Mouse (Mus musculus) hindbrain, embryonic 14.5 days (tissue): ENCODE measurements around the gene Inafm1. TPM values are rescaled to one million over a fixed set of nuclear protein-coding genes. Genes with fewer than 3 reads are reported as not detected.
"Not testable (repeated sequence)": the region's sequence is repeated elsewhere in the genome, so short reads cannot be mapped to it uniquely, and the experiment has no call there.

Experiments
- ATAC-seq: fragments of 200-750 bp; cut with Nextera tagmentation; 2 replicates; pipeline ENCODE4 v1.8.0; 2017; ENCODE audit warnings: moderate number of reproducible peaks, mild to moderate bottlenecking, moderate TSS enrichment, moderate library complexity; ENCODE audit not compliant: low FRiP score
- DNase-seq: peaks from one replicate; pipeline ENCODE4 v3.0.0-alpha.2; 2015; ENCODE audit warnings: low spot score
- H3K27ac ChIP-seq: fragments of 300-500 bp; sonication (generic); 2 replicates; pipeline ENCODE4 v1.5.1; 2014; ENCODE audit warnings: mild to moderate bottlenecking, moderate library complexity
- H3K27me3 ChIP-seq: fragments of 300-500 bp; sonication (generic); 2 replicates; pipeline ENCODE4 v1.6.1; 2014; ENCODE audit warnings: mild to moderate bottlenecking, low read length, mixed read lengths; ENCODE audit not compliant: control insufficient read depth, insufficient read depth
- H3K36me3 ChIP-seq: fragments of 300-500 bp; sonication (generic); replicated peaks from 2 replicates; pipeline ENCODE4 v1.6.1; 2014; ENCODE audit not compliant: control insufficient read depth, insufficient read depth
- H3K4me1 ChIP-seq: fragments of 300-500 bp; sonication (generic); replicated peaks from 2 replicates; pipeline ENCODE4 v1.6.1; 2014; ENCODE audit warnings: antibody characterized with exemption, low read length, mixed read lengths; ENCODE audit not compliant: control insufficient read depth, insufficient read depth
- H3K4me2 ChIP-seq: fragments of 300-500 bp; sonication (generic); replicated peaks from 2 replicates; pipeline ENCODE4 v1.6.1; 2014; ENCODE audit warnings: mild to moderate bottlenecking, moderate library complexity
- H3K4me3 ChIP-seq: fragments of 300-500 bp; sonication (generic); replicated peaks from 2 replicates; pipeline ENCODE4 v1.5.1; 2014; ENCODE audit warnings: mild to moderate bottlenecking, low read length
- H3K9ac ChIP-seq: fragments of 300-500 bp; sonication (generic); 2 replicates; pipeline ENCODE4 v1.6.1; 2014
- H3K9me3 ChIP-seq: fragments of 300-500 bp; sonication (generic); 2 replicates; pipeline ENCODE4 v1.6.1; 2016; ENCODE audit warnings: low read length; ENCODE audit not compliant: control insufficient read depth
- WGBS: fragments of 180-500 bp; shearing (Covaris S2); extraction: QIAGEN DNeasy Blood & Tissue Kit; methylation state at CpG from one replicate; pipeline ENCODE4 v1.1.7; 2014; 5-methylcytosine and 5-hydroxymethylcytosine counted together
- polyA plus RNA-seq: library from polyadenylated mRNA; unstranded; fragments of >200 nt; fragmentation: Nextera tagmentation; extraction: Ambion mirVana; gene quantifications from 2 replicates; pipeline ENCODE4 v1.2.1, GENCODE M21; 2014

Inafm1 gene
- polyA plus RNA-seq, 1 experiment from 2014 or later = 51.3 TPM

DNA sequence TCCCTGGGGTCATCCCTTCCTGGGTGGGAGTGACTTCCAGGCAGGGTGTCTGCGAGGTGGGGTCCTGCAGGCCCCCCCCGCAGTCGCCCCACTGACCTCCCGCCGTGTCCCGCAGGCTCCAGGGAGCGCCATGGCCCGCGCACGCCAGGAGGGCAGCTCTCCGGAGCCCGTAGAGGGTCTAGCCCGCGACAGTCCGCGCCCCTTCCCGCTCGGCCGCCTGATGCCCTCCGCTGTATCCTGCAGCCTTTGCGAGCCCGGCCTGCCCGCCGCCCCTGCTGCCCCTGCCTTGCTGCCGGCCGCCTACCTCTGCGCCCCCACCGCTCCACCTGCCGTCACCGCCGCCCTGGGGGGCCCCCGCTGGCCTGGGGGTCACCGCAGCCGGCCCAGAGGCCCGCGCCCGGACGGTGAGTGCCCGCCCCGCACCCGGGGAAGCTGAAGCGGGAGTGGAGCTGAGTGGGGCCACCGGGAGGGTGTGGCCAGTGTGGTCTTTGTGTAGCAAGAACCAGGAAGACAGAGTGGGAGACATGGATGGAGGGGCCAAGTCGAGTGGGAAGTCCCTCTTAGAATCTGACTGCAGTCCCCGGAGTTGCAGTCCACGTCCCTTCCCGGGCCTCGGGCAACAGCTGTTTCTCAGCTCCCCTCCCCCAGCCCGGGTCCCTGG lies 38.7 kb upstream of the Inafm1 start:
- Histone ChIP-seq H3K4me1 (peaks cover 25% of the 10 kb centered on the region), H3K9me3 (no peaks in the 10 kb centered on the region), H3K9ac (peak overlapping the region; percentile 86), H3K4me3 (peak overlapping the region; percentile 63), H3K27ac (peak overlapping the region; percentile 76), H3K27me3 (no peaks in the 10 kb centered on the region), H3K4me2 (peak overlapping the region; percentile 94), H3K36me3 (peaks cover 2% of the 10 kb centered on the region; the same call in 1 of the 2 replicates)
- ATAC-seq = no peak
- DNase-seq = peak; percentile 29
- under 1% methylated on average over 44 of the region's 49 CpGs for WGBS

DNA sequence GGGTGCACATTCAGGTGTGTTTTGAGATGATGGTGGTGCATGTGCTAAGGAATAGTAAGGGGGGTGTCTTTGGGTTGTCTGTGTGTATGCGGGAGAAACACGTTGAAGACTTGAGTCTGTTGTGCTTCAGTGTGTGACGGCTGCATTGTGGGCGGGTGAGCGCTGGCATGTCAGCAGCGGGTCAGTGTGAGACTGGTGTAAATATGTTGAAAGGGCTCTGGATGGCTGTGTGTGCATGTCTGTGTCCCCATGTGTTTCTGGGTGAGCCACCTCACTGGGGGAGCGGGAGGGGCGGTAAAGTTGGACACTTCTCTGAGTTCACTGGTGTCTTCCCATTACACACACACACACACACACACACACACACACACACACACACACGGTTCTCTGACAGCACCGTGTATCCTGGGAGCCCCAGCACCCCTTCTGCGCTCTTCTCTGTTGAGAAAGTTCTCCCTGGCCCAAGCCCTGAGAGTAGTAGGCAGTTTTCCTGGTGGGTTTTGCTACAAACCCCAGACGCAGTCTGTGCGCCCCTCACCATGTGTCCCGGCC lies 38.1 kb upstream of the Inafm1 start:
- 0% methylated on average over 14 of the region's 14 CpGs for WGBS
- ATAC-seq = no peak
- peak; percentile 42 for DNase-seq

DNA sequence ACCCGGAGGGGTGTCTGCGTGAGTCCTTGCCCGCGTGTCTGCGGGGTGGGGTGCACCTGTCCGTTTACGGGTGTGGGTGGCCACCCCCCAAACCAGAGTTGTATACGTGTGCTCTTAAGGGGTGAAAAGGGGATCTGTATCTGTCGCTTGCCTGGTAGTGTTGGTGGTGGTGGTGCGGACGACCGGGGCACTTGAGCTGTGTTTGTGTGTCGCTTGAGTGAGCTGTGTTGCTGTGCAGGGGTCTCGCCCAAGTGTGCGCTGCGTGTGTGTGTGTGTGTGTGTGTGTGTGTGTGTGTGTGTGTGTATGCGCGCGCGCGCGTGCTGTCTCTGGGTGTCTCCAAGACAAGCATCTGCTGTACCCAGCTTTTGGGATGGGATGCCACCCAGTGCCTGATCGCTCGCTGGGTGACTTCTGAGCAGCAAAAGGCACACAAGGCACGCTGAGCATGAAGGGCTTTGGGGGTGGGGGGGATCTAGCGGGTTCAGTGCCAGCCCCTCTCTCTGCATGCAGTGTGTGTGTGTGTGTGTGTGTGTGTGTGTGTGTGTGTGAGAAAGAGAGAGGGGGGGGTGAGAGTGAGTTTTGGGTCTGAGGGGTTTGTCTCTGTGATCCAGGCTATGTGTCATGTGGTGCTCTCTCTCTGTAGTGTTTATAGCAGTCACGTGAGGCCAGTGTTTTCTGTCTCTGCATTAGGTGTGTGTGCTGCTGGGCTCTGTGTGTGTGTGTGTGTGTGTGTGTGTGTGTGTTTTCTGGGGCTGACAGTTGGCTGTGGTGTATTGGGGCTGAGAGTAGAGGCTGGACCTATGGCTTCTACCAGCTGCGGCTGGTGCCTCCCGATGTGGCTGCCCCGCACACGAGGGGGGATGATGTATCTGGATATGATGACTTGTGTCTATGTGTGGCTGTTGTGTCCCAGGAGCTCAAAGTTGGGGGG lies 37.4 kb upstream of the Inafm1 start:
- peak overlapping the region; percentile 94 for H3K4me2 ChIP-seq
- WGBS = 2% methylated on average over 31 of the region's 31 CpGs
- peak overlapping the region; percentile 51 for H3K27ac ChIP-seq
- H3K9me3 ChIP-seq = no peaks in the 10 kb centered on the region
- H3K4me1 ChIP-seq = peaks cover 25% of the 10 kb centered on the region
- peak; percentile 12; the same call in 1 of the 2 replicates for ATAC-seq
- peak; percentile 54 for DNase-seq
- H3K27me3 ChIP-seq = no peaks in the 10 kb centered on the region
- H3K4me3 ChIP-seq = peak overlapping the region; percentile 63
- H3K36me3 ChIP-seq = no peaks in the 10 kb centered on the region
- H3K9ac ChIP-seq = peak overlapping the region; percentile 86

More for the DNA sequence above, 38.1 kb upstream of the Inafm1 start:
- no peaks in the 10 kb centered on the region for H3K27me3 ChIP-seq
- peak overlapping the region; percentile 86 for H3K9ac ChIP-seq
- peak overlapping the region; percentile 63 for H3K4me3 ChIP-seq
- peaks cover 25% of the 10 kb centered on the region for H3K4me1 ChIP-seq
- no peaks in the 10 kb centered on the region for H3K36me3 ChIP-seq
- peak overlapping the region; percentile 94 for H3K4me2 ChIP-seq
- no peaks in the 10 kb centered on the region for H3K9me3 ChIP-seq
- H3K27ac ChIP-seq = peak overlapping the region; percentile 76

DNA sequence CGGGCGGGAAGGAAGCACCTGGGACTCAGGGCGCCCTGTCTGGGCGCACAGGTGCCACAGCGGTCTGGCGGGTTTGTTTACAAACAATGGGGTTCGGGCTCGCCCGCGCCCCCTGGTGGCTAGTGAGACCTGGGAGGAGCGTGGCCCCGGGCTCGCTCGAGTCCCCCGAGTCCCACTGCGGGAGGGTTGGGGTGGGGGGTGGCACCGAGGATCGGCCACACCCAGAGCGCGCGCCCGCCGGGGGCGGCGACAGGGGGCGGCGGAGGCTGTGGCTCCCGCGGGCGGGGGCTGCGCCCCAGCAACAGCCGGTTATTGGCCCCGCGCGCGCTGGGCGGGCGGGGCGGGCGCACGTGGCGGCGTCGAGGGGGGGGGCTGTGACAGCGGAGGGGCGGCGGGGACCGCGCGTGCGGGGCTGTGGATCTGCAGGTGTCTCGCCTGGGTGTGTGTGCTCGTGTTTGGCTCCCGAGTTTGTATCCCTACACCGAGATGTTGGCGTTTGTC lies 36.7 kb upstream of the Inafm1 start:
- Histone ChIP-seq H3K36me3 (no peaks in the 10 kb centered on the region), H3K27ac (0 out of 2 replicates have a peak overlapping the region, but pooled peaks have one; percentile 51), H3K9me3 (no peaks in the 10 kb centered on the region), H3K4me3 (peak overlapping the region; percentile 63), H3K27me3 (no peaks in the 10 kb centered on the region), H3K4me1 (peaks cover 25% of the 10 kb centered on the region), H3K9ac (peak overlapping the region; percentile 53), H3K4me2 (peak overlapping the region; percentile 94)
- peak; percentile 5; the same call in 1 of the 2 replicates for ATAC-seq
- under 1% methylated on average over 20 of the region's 56 CpGs for WGBS
- DNase-seq = peak; percentile 72

DNA sequence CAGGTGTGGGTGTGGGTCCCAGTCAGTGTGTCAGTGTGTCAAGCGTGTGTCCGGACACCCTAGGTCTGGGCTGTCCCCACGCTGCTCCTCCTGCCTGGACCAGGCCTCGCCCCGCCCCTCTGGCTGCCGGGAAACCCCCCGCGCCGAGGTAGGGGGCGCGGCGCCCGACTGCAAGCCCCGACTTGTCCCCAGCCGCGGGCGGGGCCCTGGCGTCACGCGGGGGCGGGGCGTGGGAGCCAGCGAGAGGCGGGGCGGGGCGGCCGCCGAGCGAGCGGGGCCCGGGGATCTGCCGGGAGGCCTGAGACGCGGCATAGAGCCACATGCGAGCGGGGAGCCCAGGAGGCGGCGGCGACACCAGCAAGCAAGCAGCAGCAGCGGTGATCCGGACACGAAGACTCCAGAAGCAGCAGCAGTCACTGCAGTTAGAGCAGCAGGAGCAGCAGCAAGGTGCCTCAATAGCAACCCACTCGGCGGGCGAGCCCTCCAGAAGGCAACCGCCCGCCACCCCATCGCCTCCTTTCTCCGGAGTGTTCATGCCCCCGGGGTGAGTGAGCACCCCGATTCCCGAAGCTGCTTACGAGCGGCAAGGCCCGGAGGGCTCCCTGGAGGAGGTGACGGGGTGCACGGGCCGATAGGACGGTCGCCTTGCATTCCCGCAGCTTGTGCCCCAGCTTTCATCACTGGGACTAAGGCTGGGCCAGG lies 36.1 kb upstream of the Inafm1 start:
- no peaks in the 10 kb centered on the region for H3K27me3 ChIP-seq
- H3K27ac ChIP-seq = peak overlapping the region; percentile 51; the same call in 1 of the 2 replicates
- H3K9ac ChIP-seq = peak overlapping the region; percentile 53
- DNase-seq = peak; percentile 77
- under 1% methylated on average over 61 of the region's 61 CpGs for WGBS
- ATAC-seq = peak; percentile 29
- peak overlapping the region; percentile 94 for H3K4me2 ChIP-seq
- peak overlapping the region; percentile 63 for H3K4me3 ChIP-seq
- no peaks in the 10 kb centered on the region for H3K9me3 ChIP-seq
- H3K36me3 ChIP-seq = no peaks in the 10 kb centered on the region
- peaks cover 25% of the 10 kb centered on the region for H3K4me1 ChIP-seq

DNA sequence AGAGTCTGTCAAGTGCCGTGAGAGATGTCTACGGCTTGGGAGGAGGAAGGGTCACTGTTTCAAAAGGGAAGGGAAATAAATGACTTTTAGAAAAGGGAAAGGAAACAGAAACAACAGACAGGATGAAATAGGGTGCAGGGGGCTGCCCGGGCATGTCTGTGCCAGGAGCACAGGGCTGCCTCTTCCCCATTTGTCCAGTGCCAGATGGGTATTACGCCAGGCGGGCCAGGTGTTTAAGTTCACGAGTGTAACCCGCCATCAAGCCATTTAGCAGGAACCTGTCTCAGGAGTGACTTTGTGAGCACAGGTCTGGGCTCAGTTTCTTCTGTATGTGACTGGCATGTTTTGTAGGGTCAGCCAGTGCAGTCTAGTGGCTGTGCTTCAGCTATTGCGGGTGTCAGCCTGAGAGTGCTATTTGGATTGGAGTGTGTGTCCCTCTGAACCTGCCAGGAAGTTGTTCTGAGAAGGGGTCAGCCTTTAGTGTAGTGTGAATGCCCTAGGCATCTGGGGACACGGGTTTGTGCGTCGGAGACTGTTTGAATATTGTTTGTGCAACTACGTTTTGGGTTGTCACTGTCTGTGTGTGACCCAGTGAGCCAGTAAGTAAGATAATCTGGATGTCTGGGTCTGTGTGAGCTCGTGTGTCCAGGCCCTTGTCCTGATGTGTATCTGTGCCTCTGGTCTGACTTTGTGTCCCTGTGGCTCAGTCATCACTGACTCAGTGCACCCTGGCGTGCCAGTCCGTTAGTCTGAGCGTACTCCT lies 35.3 kb upstream of the Inafm1 start:
- DNase-seq (no peak), ATAC-seq (no peak)
- H3K4me1 ChIP-seq = peaks cover 25% of the 10 kb centered on the region
- H3K27ac ChIP-seq = 0 out of 2 replicates have a peak overlapping the region, but pooled peaks have one; percentile 36
- H3K36me3 ChIP-seq = no peaks in the 10 kb centered on the region
- peak overlapping the region; percentile 63 for H3K4me3 ChIP-seq
- peak overlapping the region; percentile 94 for H3K4me2 ChIP-seq
- H3K27me3 ChIP-seq = no peaks in the 10 kb centered on the region
- peak overlapping the region; percentile 53 for H3K9ac ChIP-seq
- no peaks in the 10 kb centered on the region for H3K9me3 ChIP-seq
- 44% methylated on average over 16 of the region's 16 CpGs for WGBS

DNA sequence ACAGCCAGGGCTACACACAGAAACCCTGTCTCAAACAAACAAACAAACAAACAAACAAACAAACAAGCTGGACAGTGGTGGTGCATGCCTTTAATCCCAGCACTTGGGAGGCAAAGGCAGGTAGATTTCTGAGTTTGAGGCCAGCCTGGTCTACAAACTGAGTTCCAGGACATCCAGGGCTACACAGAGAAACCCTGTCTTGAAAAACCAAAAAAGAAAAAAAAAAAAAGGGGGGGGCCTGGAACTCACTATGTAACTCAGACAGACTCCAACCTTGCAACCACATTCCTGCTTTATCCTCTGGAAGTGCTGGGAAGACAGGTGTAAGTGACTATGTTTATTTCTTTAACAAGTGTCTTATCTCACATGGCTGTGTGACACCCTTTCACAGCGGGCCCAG lies 34.7 kb upstream of the Inafm1 start, which contains the start of gene Bbc3:
TSS of gene Bbc3 (plus strand) at position 301 of the 400 bp plus-strand sequence.
- not testable (repeated sequence) for H3K9me3 ChIP-seq, H3K36me3 ChIP-seq, ATAC-seq, DNase-seq, H3K27me3 ChIP-seq
- peak within 1 kb of the TSS; percentile 94 for H3K4me2 ChIP-seq
- WGBS = 70% methylated on average over 1 of the region's 1 CpGs
- 0 out of 2 replicates have a peak within 1 kb of the TSS, but pooled peaks have one; percentile 36 for H3K27ac ChIP-seq
- peak within 1 kb of the TSS; percentile 53 for H3K9ac ChIP-seq
- peaks cover 21% of the 10 kb centered on the region for H3K4me1 ChIP-seq
- H3K4me3 ChIP-seq = peak within 1 kb of the TSS; percentile 63

DNA sequence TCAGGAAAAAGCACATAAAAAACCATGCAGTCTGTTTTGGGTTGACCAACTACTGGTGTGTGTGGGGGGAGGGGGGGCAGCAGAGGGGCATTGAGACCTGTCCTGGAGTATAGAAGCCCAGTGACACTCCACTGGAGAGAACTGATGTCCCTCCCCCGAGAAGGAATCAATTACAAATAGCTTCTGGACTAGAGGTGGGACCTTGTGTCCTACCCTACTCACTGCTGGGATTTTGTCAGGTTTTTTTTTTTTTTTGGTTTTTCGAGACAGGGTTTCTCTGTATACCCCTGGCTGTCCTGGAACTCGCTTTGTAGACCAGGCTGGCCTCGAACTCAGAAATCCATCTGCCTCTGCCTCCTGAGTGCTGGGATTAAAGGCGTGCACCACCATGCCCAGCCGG lies 33.7 kb upstream of the Inafm1 start:
- not testable (repeated sequence) for H3K4me2 ChIP-seq, H3K27me3 ChIP-seq, H3K9me3 ChIP-seq, DNase-seq, H3K9ac ChIP-seq, H3K36me3 ChIP-seq, ATAC-seq, H3K27ac ChIP-seq, H3K4me3 ChIP-seq
- H3K4me1 ChIP-seq = peaks cover 12% of the 10 kb centered on the region
- 78% methylated on average over 6 of the region's 6 CpGs for WGBS
